Mouse (Mus musculus) cerebellum, postnatal 14 days (tissue): ENCODE measurements around the gene Nuf2.
"Not testable (repeated sequence)": the region's sequence is repeated elsewhere in the genome, so short reads cannot be mapped to it uniquely, and the experiment has no call there.

Experiments
- DNase-seq, 2 experiments: peaks; one replicate each; pipeline ENCODE4 v3.0.0; 2021; ENCODE audit warnings: mixed read lengths in 2 of 2

The Nuf2 gene

GRCm38 (mm10) chr1:169530876-169531701 is at the start of gene Nuf2:
Nuf2 (minus strand) TSS chr1:169531464.
- DNase-seq = peak; percentile 99

- DNase-seq = no peak
Measured at GRCm38 (mm10) chr1:169579572-169579971, 48.3 kb upstream of the Nuf2 start.

GRCm38 (mm10) chr1:169574136-169574535 is 42.9 kb upstream of the Nuf2 start:
- no peak for DNase-seq

- DNase-seq = no peak
Measured at GRCm38 (mm10) chr1:169555621-169556020, 24.4 kb upstream of the Nuf2 start.

GRCm38 (mm10) chr1:169555019-169555418 is 23.8 kb upstream of the Nuf2 start:
- no peak for DNase-seq

- no peak for DNase-seq
Measured at GRCm38 (mm10) chr1:169553446-169553845, 22.2 kb upstream of the Nuf2 start.

GRCm38 (mm10) chr1:169540415-169540814 is 9.2 kb upstream of the Nuf2 start:
- DNase-seq = no peak

GRCm38 (mm10) chr1:169531702-169532535 is 655 bp upstream of the Nuf2 start:
- peak; percentile 84 to 86 for DNase-seq

GRCm38 (mm10) chr1:169529996-169530518 is 1.2 kb downstream of the Nuf2 start:
- no peak for DNase-seq

GRCm38 (mm10) chr1:169526006-169526680 is 5.1 kb downstream of the Nuf2 start:
- DNase-seq = no peak

GRCm38 (mm10) chr1:169519337-169519736 is 11.9 kb downstream of the Nuf2 start:
- no peak for DNase-seq

GRCm38 (mm10) chr1:169517899-169518517 is 13.3 kb downstream of the Nuf2 start:
- DNase-seq = not testable (repeated sequence)

- DNase-seq = no peak
Measured at GRCm38 (mm10) chr1:169517376-169517892, 13.8 kb downstream of the Nuf2 start.

- no peak for DNase-seq
Measured at GRCm38 (mm10) chr1:169506354-169506753, 24.9 kb downstream of the Nuf2 start.

GRCm38 (mm10) chr1:169502876-169503275 is 28.4 kb downstream of the Nuf2 start:
- DNase-seq = no peak

GRCm38 (mm10) chr1:169495621-169496020 is 35.6 kb downstream of the Nuf2 start:
- DNase-seq = peak; percentile 86 to 92

GRCm38 (mm10) chr1:169491561-169491960 is 39.7 kb downstream of the Nuf2 start:
- DNase-seq = peak; percentile 27 to 32

- peak; percentile 68 to 79 for DNase-seq
Measured at GRCm38 (mm10) chr1:169485408-169485885, 45.8 kb downstream of the Nuf2 start.

- DNase-seq = no peak
Measured at GRCm38 (mm10) chr1:169484565-169484964, 46.7 kb downstream of the Nuf2 start.

GRCm38 (mm10) chr1:169482596-169483335 is 48.5 kb downstream of the Nuf2 start:
- no peak for DNase-seq

- DNase-seq = no peak
Measured at GRCm38 (mm10) chr1:169471185-169471584, 60.1 kb downstream of the Nuf2 start.
